Mouse (Mus musculus) cerebral cortex, adult 2 months (tissue): ENCODE measurements around the gene Cwc27.

Source experiments
- WGBS: fragments of 180-500 bp; shearing (Covaris S2); methylation state at CpG from one replicate; pipeline ENCODE4 v1.1.7; 2018; 5-methylcytosine and 5-hydroxymethylcytosine counted together

Cwc27 gene

DNA sequence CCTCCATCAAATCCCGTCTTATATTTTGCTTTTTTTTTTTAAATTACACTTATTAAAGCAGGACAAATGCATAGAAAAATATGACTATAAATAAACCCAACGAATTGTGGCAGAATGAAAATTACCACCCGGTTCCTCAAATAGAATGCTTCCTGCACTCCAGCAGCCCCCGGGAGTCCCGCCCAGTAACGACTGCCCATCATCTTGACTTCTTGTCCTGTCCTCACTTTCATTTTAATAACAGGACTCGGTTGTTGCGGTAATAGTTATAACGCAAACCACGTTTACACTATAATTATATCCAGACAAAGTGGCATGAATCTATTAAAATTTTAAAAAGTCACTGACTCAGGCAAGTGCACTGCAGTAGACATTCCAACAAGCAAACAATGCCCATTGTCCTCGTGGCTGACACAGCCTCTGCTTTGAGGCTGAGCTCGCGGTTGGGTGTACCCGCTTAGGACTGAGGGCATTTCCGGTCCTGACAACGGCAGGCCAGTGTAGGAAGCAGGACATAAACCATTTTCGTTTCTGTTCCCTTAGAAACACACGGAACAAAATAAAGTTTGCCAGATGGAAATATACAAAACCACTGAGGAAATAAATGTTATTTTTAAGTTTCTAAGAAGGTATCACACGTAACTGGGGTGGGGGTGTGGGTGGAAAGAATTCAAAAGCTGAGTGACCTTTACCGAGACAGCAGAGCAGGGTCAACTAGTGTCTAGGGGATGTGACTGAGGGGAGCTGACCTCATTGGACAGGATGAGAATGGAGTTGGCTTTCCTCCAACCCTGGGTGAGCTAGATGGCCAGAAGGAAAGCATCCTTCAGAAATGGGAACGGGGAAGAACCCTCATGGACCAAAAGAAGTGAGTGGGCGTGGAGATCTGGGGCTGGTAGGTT lies 206.5 kb downstream of the Cwc27 start:
- 46% methylated on average over 22 of the region's 22 CpGs for WGBS

DNA sequence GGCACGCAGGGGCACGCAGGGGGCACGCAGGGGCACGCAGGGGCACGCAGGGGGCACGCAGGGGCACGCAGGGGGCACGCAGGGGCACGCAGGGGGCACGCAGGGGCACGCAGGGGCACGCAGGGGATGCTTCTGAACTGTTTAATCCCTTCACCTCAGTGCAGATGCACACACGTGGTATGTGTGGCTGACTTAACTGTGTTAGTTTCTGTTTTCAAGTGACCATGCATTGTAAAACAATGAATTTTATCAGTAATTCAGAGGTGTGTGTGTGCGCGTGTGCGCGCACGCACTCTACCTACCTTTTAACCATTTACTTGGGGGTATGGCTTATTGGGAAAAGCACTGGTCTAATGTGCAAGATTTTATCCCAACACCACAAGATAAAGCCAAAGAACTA lies 208.4 kb downstream of the Cwc27 start:
- 94% methylated on average over 18 of the region's 18 CpGs for WGBS

DNA sequence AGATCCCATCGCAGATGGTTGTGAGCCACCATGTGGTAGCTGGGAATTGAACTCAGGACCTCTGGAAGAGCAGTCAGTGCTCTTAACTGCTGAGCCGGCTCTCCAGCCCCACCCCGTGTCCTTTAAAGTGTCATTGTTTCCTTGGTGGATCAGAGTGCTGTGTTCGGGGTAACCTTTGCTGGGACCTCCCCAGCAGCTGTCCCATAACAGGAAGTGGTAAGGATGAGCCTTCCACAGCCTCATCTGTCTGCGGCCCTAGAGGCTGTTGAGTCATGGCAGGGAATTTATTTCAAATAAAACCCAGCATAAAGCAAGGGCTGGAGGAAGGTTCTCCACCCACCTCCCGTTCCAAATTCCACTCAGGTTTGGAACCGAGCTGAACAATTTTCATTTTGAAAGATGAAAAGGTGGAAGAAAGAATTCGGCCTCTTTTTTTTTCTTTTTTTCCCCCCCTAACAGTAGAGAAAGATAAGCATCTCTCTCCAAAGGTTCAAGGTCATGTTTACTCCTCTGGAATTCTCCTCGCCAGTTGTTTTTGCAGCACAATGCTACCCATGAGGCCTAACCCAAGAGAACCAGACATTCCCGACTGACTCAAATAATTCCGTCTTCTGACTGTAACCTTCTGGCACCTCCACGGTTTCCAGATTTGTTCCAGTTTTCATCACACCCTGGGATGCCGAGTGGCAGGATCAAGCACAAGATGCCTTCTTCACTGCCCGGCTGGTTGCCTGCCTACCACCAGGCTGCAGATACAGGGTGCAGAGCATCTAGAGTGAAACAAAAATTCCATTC lies 210.0 kb downstream of the Cwc27 start:
- WGBS: 69% methylated on average over 14 of the region's 14 CpGs

DNA sequence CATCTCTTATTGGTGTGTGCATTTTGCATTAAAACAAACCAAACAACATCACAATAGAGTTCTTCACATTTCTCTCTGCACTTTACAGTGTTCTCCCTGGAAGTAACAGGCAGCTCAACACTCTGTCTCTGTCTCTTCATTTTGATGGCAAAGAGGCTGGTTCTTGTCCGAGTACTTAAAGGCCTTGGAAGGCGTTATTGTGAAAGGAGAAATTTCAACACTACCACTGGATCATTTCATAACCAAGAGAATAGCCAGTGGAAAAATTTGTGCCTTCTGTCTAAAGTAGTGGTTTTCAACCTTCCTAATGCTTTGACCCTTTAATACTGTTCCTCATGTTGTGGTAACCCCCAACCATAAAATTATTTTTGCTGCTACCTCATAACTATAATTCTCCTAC lies 211.8 kb downstream of the Cwc27 start:
- WGBS: 91% methylated on average over 2 of the region's 2 CpGs

DNA sequence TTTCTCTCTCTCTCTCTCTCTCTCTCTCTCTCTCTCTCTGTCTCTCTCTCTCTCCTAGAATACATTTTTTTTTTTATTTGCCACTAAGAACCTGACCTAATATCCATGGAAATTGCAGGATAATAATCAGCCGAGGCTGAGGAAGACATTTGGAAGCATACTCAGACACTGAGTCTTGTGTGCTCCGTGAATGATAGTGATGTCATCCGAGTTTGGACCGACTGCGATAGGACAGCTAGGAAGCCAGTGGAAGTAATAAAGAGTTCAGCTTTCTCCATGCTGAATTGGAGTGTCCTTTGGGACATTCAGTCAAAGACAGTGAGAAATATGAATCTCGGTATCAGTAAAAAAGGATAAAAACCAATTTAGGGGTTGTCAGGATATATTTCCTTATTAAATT lies 214.7 kb downstream of the Cwc27 start:
- 72% methylated on average over 6 of the region's 6 CpGs for WGBS

DNA sequence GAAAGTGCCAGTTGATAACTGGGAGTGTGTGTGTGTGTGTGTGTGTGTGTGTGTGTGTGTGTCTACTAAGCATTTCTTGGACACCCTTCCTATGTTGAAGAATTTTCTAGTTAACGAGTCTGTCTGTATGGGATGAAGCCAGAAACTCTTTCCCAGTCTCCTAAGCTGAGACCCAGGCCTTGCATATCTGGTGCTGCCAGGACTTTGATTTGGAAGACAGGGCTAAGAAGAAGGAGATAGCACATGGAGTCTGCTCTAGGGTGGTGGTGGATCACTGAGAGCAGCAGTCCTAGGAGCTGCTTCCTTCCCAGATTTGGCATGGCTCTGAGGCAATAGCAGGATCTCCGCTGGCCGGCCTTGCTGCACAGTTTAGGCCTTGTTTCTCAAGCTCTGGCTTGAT lies 215.2 kb downstream of the Cwc27 start:
- 57% methylated on average over 3 of the region's 3 CpGs for WGBS

DNA sequence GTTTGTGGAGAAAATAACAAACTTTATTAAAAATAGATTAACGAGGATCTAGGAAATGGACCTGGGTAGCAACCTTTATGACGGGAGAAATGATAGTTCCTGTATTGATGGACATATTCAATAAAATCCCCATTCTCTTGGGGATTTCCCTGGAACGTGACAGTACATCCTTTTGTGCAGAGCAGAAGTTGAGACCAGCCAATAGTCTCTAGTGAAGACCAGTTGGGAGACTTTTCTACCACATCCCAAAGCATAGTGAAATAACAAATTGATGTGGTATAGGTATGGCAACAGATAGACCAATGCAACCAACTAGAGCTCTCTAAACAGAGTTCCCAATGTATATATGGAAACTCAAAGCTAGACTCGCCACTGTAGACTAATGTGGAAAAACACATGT lies 220.7 kb downstream of the Cwc27 start:
- WGBS: 93% methylated on average over 4 of the region's 4 CpGs

DNA sequence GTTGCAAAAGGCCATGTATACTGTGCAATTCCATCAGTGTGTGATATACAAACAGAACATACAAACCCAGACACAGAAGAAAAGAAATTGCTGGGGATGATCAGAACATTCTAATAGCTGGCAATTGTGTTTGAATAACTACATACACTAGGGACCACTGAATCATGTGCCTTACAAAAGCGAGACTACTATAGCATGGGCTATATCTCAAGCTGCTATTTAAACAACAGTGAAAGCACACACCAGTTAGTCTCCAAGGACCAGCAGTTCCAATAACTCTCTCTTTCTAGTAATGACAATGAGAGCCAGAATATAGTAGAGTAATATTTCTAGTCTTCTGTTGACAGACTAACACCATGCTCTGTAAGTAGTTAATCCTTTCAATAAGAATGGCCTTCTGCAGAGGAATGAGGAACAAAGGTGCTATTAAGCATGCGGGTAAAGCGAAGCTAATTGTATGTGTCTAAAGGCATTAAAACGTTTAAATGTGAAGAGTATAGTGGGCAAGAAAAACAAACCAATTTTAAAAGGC lies 222.1 kb downstream of the Cwc27 start:
- 80% methylated on average over 4 of the region's 4 CpGs for WGBS

DNA sequence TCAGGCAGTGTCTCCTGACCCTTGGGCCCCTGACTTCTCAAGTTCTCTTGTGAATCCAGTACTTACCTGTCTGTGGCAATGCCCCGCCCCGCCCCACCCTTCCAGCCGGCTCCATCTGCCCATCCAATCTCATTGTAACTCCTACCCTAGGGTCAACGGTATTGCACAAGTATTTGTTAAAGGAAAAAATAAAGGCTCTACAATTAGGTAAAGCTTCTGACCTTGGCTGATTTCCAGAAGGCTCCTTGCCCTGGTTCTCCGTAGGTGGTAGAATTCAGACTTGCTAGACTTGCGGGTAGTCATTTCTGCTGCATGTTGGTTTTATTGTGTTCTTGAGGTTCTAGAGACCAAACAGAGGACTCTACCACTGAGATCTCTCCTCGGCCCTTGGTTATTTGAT lies 226.0 kb downstream of the Cwc27 start:
- WGBS: 85% methylated on average over 7 of the region's 7 CpGs

DNA sequence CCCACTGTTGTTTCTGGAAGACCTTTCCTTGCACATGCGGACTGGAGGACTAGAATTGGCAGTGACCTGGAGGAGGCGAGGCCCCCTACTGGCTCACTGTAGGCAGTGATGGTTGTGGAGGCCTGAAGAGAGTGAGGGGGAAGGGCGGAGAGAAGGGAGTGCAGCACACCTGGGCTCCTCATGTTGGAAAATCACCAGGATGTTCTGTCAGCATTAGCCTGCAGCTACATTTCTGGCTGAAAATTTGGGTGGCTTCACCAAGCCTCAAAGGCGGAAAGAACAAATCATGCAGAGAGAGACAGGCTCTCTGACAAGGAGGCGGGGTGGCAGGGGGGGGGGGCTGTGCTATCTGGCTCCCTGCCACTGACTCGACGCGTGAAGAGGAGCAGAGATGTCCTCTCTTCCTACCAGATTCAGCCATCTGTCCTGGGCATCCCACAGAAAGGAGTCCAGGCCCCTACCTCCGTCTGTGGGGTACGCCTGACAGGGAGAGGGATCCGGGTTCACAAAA lies 226.8 kb downstream of the Cwc27 start:
- 40% methylated on average over 11 of the region's 11 CpGs for WGBS

DNA sequence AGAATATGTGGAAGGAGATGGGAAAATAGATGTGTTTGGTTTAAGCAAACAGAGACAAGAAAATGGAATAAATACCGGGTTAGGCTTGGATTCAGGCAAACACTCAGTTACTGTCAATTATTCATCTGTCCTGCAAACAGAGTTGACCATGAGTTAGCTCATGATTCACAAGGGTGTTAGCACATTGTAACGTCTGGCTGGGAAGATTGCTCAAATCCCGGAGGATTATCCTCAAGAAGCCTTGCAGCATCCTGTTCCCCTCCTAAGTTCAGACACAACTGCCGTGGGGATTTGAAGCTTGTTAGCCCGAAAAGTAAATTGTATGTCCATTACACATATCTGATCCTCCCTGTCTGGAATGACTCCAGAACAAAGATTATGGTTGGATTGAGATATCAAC lies 228.6 kb downstream of the Cwc27 start:
- WGBS: 87% methylated on average over 5 of the region's 5 CpGs
